Mouse (Mus musculus) gastrocnemius, adult 2 months (tissue): ENCODE results near the gene Qsox1. TPM values are rescaled to one million over a fixed set of nuclear protein-coding genes. Genes with fewer than 3 reads are reported as not detected.

Source experiments
- DNase-seq: peaks from one replicate; pipeline ENCODE4 v3.0.0; 2022
- H3K27ac ChIP-seq: fragments of 200-600 bp; 2 replicates; pipeline ENCODE4 v1.8.1; 2022; ENCODE audit warnings: mild to moderate bottlenecking
- H3K4me3 ChIP-seq: fragments of 200-600 bp; 2 replicates; pipeline ENCODE4 v1.8.1; 2022; ENCODE audit warnings: mild to moderate bottlenecking, moderate library complexity
- CTCF ChIP-seq: fragments of 200-600 bp; IDR thresholded peaks from 2 replicates; pipeline ENCODE4 v1.8.1; 2022; ENCODE audit warnings: antibody characterized with exemption, mild to moderate bottlenecking, moderate library complexity
- intact Hi-C: fragments of 180-260 bp; cut with DNase I; formaldehyde crosslinking; loops from one replicate; pipeline ENCODE4 v1.15.1; 2025
- long read RNA-seq, 2 experiments: library from polyadenylated mRNA; stranded (forward); transcript quantifications; one replicate each; pipeline ENCODE4 v2.0.0; 2021
- total RNA-seq, 2 experiments: library from RNA; stranded (reverse); gene quantifications; 2 replicates each; pipeline ENCODE4 v1.2.3; 2021

Qsox1 gene
- 10 to 100 TPM; 21.7 to 22.0 TPM for total RNA-seq
- long read RNA-seq, experiment 1, transcript Qsox1-207 (13 exons, 2,433 nt), result major isoform, 8 of 15 reads
- long read RNA-seq, experiment 1, partial matches to known transcripts, result 3 of 15 reads
- long read RNA-seq, experiment 1, other reads (novel, unspliced or antisense), result 0 of 15 reads
- long read RNA-seq, experiment 2, transcript Qsox1-207 (13 exons, 2,433 nt), result major isoform, 11 of 15 reads
- long read RNA-seq, experiment 2, partial matches to known transcripts, result 2 of 15 reads
- long read RNA-seq, experiment 2, other reads (novel, unspliced or antisense), result 0 of 15 reads

DNA sequence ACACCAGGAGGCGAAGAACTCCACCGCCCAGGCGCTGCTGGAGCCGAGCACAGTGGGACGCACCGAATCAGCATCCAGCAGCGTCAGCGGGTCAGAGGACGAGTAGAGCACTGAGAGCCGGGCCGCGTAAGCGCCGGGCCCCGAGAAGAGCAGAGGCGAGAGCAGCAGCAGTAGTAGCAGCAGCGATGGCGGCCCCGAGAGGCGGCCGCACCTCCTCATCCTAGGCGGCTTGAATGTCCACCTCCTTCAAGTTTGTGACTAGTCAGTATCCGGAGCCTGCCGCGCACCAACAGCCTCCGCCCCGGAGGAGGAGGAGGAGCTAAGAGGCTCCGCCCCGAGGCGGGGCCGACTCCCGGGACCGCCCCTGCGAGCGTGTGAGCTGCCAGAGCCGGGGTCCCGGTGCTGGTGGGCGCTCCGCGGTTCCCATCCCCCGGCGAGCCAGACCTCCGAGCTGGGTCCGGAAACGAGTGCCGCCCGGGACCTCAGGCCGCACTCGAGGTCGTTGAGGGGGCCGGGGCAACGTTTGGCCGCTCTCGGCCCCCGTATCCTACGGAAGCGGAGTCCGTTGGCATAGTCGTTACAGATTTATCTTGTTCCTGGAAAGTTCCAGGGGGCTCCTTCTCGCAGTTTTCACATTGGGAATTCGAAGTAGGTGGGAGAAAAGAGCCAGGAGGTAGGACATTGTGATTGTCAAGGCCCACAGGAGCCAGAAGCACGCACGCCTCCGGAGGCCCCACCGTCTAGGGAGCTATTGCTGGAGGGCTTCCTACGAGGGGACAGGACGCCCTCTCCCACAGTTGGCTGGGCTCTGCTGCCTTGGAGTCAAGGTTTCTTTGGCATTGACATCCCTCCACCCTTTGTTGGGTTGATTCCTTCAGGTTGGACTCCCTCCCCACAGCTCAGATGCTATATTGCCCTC, at the start of gene Qsox1:
Gene Qsox1 (minus strand): TSS at position 309 of the 919 bp plus-strand sequence.
- peak within 1 kb of the TSS; percentile 90 for H3K27ac ChIP-seq
- intact Hi-C loops, result no loop called here
- H3K4me3 ChIP-seq, result peak within 1 kb of the TSS; percentile 93
- peak; percentile 91 for DNase-seq
- TF ChIP-seq CTCF, result no peak

- no peak for TF ChIP-seq CTCF
- intact Hi-C loops, result no loop called here
Measured at GRCm38 (mm10) chr1:155854926-155855702, 42.4 kb upstream of the Qsox1 start.

DNA sequence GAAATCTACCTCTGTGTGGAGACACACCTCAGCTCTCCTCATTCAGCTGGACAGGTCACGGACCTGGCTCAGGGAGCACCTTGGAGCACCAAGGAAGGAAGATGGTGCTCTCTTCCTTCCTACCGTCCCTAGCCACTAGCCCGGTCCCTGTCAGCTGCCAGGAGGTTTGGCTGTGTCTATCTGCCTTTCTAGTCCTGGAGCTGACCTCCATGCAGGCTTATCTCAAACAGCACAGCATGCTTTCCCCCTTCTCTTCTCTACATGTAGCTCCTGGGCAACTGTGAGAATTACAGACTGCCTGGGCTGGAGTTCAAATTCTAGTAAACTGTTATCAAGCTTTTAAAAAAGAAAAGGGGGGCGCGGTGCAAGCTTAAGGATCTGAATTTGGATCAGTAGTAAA, 40.3 kb upstream of the Qsox1 start:
- no peak overlapping the region for H3K4me3 ChIP-seq
- DNase-seq, result no peak
- H3K27ac ChIP-seq, result no peak overlapping the region
- intact Hi-C loops, result no loop called here
- no peak for TF ChIP-seq CTCF

More at GRCm38 (mm10) chr1:155854926-155855702, 42.4 kb upstream of the Qsox1 start:
- Histone ChIP-seq H3K4me3 (no peak overlapping the region), H3K27ac (peak overlapping the region; percentile 60)
- DNase-seq, result peak; percentile 34

GRCm38 (mm10) chr1:155844235-155844634, 31.5 kb upstream of the Qsox1 start:
- intact Hi-C loops, result no loop called here

DNA sequence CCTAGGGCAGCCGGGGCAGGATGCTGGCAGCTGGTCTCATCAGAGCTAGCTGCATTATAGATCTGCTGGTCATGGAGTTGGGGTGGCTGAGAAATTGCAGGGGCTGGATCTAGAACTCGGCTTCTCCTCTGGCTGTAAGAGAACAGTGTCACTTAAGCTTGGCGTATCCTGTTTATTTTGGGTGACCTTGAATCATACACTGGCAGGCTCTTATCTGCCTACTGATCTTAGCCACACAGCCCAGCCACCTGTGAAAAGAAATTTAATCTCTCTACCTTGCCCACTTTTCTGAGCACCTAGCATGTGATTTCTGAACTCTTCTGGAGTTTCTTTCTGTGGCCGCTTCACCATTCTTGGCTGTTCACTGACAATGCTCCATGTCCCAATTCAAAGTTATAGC, 30.8 kb upstream of the Qsox1 start:
- intact Hi-C loops, result no loop called here
- Histone ChIP-seq H3K4me3 (no peak overlapping the region), H3K27ac (no peak overlapping the region)
- no peak for DNase-seq
- TF ChIP-seq CTCF, result no peak

More at GRCm38 (mm10) chr1:155844235-155844634, 31.5 kb upstream of the Qsox1 start:
- no peak overlapping the region for H3K4me3 ChIP-seq
- no peak for DNase-seq
- TF ChIP-seq CTCF, result no peak
- no peak overlapping the region for H3K27ac ChIP-seq

- Histone ChIP-seq H3K4me3 (no peak overlapping the region), H3K27ac (no peak overlapping the region)
- DNase-seq, result no peak
- TF ChIP-seq CTCF, result no peak
- intact Hi-C loops, result no loop called here
Measured at GRCm38 (mm10) chr1:155835667-155836066, 23.0 kb upstream of the Qsox1 start.

DNA sequence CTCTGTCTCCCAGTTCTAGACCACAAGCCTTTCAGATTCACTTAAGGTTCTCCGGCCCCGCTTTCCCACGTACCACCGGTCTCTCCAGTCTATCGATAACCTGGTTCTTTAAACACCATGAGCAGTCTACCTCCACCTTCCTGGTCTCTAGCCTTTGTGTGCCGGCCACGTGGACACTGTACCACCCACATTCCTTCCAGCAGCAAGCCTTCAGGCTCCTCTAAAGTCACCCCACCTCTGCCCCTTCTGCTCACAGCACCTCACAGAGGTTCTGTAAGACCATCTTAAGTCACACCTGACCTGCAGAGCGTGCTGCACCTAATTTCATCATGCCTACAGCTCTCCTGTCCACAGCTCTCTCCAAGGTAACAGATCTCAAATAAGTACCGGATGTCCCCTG, 20.9 kb upstream of the Qsox1 start:
- DNase-seq, result no peak
- no peak for TF ChIP-seq CTCF

GRCm38 (mm10) chr1:155831958-155832357, 19.3 kb upstream of the Qsox1 start:
- H3K4me3 ChIP-seq, result no peak overlapping the region
- intact Hi-C loops, result no loop called here
- TF ChIP-seq CTCF, result no peak
- H3K27ac ChIP-seq, result no peak overlapping the region
- DNase-seq, result no peak

More for the DNA sequence above, 20.9 kb upstream of the Qsox1 start:
- intact Hi-C loops, result no loop called here
- Histone ChIP-seq H3K27ac (no peak overlapping the region), H3K4me3 (no peak overlapping the region)

GRCm38 (mm10) chr1:155830861-155831260, 18.2 kb upstream of the Qsox1 start:
- H3K27ac ChIP-seq, result no peak overlapping the region
- no peak overlapping the region for H3K4me3 ChIP-seq
- no peak for TF ChIP-seq CTCF
- intact Hi-C loops, result no loop called here
- DNase-seq, result no peak

- TF ChIP-seq CTCF, result no peak
- Histone ChIP-seq H3K4me3 (no peak overlapping the region), H3K27ac (no peak overlapping the region)
- DNase-seq, result no peak
- intact Hi-C loops, result no loop called here
Measured at GRCm38 (mm10) chr1:155827703-155828295, 15.1 kb upstream of the Qsox1 start.

- Histone ChIP-seq H3K4me3 (no peak overlapping the region), H3K27ac (no peak overlapping the region)
- intact Hi-C loops, result no loop called here
- no peak for DNase-seq
- TF ChIP-seq CTCF, result no peak
Measured at GRCm38 (mm10) chr1:155826803-155827395, 14.2 kb upstream of the Qsox1 start.
